Mouse (Mus musculus) C2C12 (cell line): ENCODE measurements around the gene Gm21988. TPM values are rescaled to one million over a fixed set of nuclear protein-coding genes. Genes with fewer than 3 reads are reported as not detected.
A peak's percentile ranks its signal among the peaks of the same experiment; 100 is the strongest.

ENCODE experiments used
- H3K27me3 ChIP-seq: one replicate; pipeline ENCODE4 v1.6.1; 2011; ENCODE audit not compliant: control insufficient read depth, insufficient read depth, insufficient read length
- H3K36me3 ChIP-seq: one replicate; pipeline ENCODE4 v1.6.1; 2011; ENCODE audit not compliant: control insufficient read depth, insufficient read depth
- H3K4me3 ChIP-seq: one replicate; pipeline ENCODE4 v1.5.1; 2011; ENCODE audit warnings: mild to moderate bottlenecking, control low read depth; ENCODE audit not compliant: poor library complexity, insufficient read depth, severe bottlenecking
- H3K79me2 ChIP-seq: one replicate; pipeline ENCODE4 v1.6.1; 2011; ENCODE audit not compliant: control insufficient read depth, insufficient read depth
- H3K79me3 ChIP-seq: one replicate; pipeline ENCODE4 v1.6.1; 2011; ENCODE audit warnings: low read depth, control low read depth
- H3ac ChIP-seq: one replicate; pipeline ENCODE3; 2011; ENCODE audit warnings: low read depth; ENCODE audit not compliant: control insufficient read depth, insufficient read length
- CEBPB ChIP-seq: IDR thresholded peaks from one replicate; pipeline ENCODE4 v1.6.1; 2011; ENCODE audit warnings: low read depth, mild to moderate bottlenecking, control low read depth, moderate library complexity
- CTCF ChIP-seq: IDR thresholded peaks from one replicate; pipeline ENCODE4 v1.5.1; 2011; ENCODE audit not compliant: control insufficient read depth, insufficient read depth, insufficient read length
- FOSL1 ChIP-seq: IDR thresholded peaks from one replicate; pipeline ENCODE4 v1.8.0; 2011; ENCODE audit warnings: mild to moderate bottlenecking, low read length; ENCODE audit not compliant: poor library complexity, insufficient read depth, severe bottlenecking
- MAX ChIP-seq: IDR thresholded peaks from one replicate; pipeline ENCODE4 v1.6.1; 2011; ENCODE audit warnings: mild to moderate bottlenecking, control low read depth
- MYOD1 ChIP-seq: IDR thresholded peaks from one replicate; pipeline ENCODE4 v1.6.1; 2011; ENCODE audit warnings: low read depth; ENCODE audit not compliant: control insufficient read depth, insufficient read length
- MYOG ChIP-seq: IDR thresholded peaks from one replicate; pipeline ENCODE4 v1.6.1; 2011; ENCODE audit not compliant: control insufficient read depth, insufficient read length; ENCODE audit errors: extremely low read depth
- USF1 ChIP-seq: IDR thresholded peaks from one replicate; pipeline ENCODE4 v1.6.1; 2011; ENCODE audit warnings: low read depth, mild to moderate bottlenecking, control low read depth, moderate library complexity
- polyA plus RNA-seq: library from polyadenylated mRNA; unstranded; fragments of >200 nt; fragmentation: generic; extraction: Trizol; gene quantifications from one replicate; pipeline ENCODE4 v1.2.1, GENCODE M21; 2012; ENCODE audit warnings: missing spikeins

Gene Gm21988
- polyA plus RNA-seq, 1 experiment: 10.8 TPM

DNA sequence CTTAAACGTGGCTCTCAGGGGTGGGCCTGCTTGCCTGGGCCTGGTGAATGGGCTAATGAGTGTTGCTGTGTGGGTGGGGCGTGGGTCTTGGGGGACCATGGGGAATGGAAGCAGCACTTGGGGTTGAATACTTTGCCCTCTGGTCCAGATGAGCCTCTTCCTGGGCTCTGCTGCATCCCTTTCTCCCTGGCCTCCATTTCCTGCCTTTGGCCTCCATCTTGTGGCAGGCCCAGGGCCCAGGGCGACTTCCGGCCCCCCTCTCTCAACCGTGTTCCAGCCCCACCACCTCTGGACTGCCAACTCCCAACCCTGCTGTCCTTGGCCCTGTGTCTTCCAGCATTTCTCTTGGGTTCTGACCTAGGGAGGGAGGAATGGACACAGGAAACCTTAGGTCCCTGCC lies 5.6 kb downstream of the Gm21988 start:
- no peak for TF ChIP-seq FOSL1
- no peak for TF ChIP-seq CTCF
- TF ChIP-seq MYOD1: no peak
- no peak for TF ChIP-seq MYOG
- no peak for TF ChIP-seq MAX
- no peak for TF ChIP-seq CEBPB
- TF ChIP-seq USF1: no peak
- Histone ChIP-seq H3ac (no peak overlapping the region), H3K4me3 (no peak overlapping the region), H3K79me2 (peaks cover 40% of the 10 kb centered on the region), H3K36me3 (peaks cover 11% of the 10 kb centered on the region), H3K27me3 (no peaks in the 10 kb centered on the region), H3K79me3 (peaks cover 18% of the 10 kb centered on the region)

DNA sequence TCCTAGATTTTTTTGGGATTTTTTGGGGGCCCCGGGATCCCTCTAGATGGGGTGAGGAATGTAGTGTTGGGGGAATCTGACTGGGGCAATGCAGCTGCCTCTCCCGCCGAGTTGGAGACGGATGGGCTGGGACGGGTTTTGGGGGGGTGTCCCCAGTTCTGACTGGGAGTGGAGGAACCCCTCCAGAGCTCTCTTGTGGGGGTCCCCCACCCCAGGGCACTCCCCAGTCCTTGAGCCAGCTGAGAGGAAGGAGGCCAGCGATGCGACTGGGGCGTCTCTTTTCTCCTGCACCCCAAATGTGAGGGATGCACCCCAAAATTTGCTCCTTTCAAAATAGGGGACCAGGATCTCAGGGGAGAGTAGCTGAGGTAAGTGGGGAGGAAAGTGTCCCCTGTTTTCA lies 6.6 kb downstream of the Gm21988 start:
- Histone ChIP-seq H3ac (no peak overlapping the region), H3K4me3 (no peak overlapping the region), H3K79me3 (peaks cover 12% of the 10 kb centered on the region), H3K79me2 (peaks cover 38% of the 10 kb centered on the region), H3K36me3 (peaks cover 11% of the 10 kb centered on the region), H3K27me3 (no peaks in the 10 kb centered on the region)
- TF ChIP-seq FOSL1 (no peak), MYOD1 (no peak), CEBPB (no peak), CTCF (no peak), MAX (no peak), MYOG (no peak), USF1 (no peak)

DNA sequence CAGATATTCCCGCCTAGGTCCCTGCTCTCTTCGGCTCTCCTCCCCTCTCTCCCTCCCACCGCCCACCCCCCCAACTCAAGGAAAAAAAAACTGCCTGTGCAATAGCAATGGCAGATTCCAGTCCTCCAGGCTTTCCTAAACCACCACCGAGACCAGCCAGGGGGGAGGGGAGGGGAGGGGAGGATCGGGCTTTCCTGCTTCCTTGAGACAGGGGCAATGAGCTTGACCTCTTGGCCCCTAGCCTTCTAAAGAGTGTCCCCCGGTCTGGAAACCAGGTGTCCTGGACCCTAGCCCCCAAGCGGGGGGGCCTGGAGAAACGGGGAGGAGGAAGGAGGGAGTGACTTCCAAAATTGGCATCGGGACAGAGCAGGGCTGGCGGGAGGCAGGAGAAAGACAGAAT lies 7.1 kb downstream of the Gm21988 start:
- Histone ChIP-seq H3K4me3 (peak overlapping the region; percentile 21), H3K79me2 (peaks cover 41% of the 10 kb centered on the region), H3K79me3 (peaks cover 15% of the 10 kb centered on the region), H3ac (peak overlapping the region; percentile 67), H3K36me3 (peaks cover 15% of the 10 kb centered on the region), H3K27me3 (no peaks in the 10 kb centered on the region)
- TF ChIP-seq MAX (no peak), CEBPB (no peak), USF1 (no peak), MYOG (no peak), CTCF (no peak), MYOD1 (no peak), FOSL1 (no peak)

DNA sequence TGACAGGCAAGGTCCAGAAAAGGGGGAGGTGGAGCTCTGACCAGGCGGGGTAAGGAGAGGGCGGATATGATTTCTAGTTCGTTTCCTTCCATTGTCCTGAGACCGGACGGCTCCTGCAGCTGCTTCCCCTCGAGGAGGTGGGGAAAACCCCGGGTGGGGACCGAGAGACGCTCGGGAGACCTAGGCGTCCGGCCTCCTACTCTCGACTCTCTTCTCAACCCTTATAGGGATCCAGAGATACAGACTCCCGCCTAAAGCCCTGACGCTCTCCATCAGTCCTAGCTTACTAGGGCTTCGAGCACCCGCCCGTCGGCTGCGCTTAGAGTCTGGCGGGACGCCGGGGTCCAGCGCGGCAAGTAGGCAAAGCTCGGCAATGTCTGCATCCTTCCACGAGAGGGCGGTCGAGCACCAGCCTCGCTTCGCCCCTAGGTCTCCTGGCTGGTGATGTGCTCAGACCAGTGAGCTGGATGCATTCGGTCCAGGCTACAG lies 9.3 kb downstream of the Gm21988 start:
- Histone ChIP-seq H3K36me3 (peaks cover 26% of the 10 kb centered on the region), H3K4me3 (peak overlapping the region; percentile 34), H3ac (peak overlapping the region; percentile 59), H3K27me3 (no peaks in the 10 kb centered on the region), H3K79me2 (peaks cover 47% of the 10 kb centered on the region), H3K79me3 (peaks cover 13% of the 10 kb centered on the region)
- TF ChIP-seq CTCF (peak; percentile 97), MAX (peak; percentile 9), CEBPB (no peak)

DNA sequence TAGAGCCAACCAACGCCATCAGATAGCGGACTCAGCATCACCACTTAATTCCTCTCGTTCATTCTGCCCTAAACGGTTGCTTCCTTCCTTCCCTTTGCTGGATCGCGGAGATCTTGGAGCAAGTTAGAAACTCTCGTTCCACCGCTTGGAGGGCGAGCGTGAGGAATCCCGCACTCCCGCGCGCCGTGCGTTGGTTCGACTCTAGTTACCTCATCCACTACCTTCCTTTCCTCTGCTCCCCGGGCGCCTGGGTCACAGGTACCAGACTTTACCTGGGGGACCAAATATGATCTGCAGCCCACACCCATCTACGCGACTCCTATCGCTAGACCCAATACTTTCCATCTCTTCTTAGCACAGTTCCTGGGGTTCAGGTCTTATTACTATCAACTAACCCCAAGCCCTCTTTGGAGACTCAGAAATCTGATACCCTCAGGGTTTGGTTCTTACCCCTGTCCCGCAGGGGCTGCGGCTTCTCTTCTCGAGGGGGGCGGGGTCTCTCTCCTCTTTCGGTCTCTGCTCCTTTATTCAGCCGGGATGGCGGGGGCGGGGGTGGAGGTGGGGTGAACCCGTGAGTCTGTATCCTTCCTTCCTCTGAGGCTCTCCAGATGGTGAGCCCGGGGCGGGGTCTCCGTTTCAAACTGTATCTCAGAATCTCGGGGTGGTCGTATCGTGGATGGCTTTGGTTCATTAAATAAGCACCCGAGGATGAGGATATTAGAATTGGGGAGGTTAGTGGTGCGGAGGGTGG lies 10.2 kb downstream of the Gm21988 start, which contains the start of gene Bcl6b:
TSS of gene Bcl6b (minus strand) at position 539 of the 751 bp plus-strand sequence.
- H3K27me3 ChIP-seq: no peaks in the 10 kb centered on the region
- peaks cover 26% of the 10 kb centered on the region for H3K36me3 ChIP-seq
- peak within 1 kb of the TSS; percentile 34 for H3K4me3 ChIP-seq
- H3K79me3 ChIP-seq: peaks cover 13% of the 10 kb centered on the region
- H3K79me2 ChIP-seq: peaks cover 51% of the 10 kb centered on the region
- TF ChIP-seq MYOD1 (no peak), USF1 (no peak), MAX (no peak), FOSL1 (no peak), CEBPB (no peak), MYOG (no peak), CTCF (no peak)
- H3ac ChIP-seq: peak within 1 kb of the TSS; percentile 69

DNA sequence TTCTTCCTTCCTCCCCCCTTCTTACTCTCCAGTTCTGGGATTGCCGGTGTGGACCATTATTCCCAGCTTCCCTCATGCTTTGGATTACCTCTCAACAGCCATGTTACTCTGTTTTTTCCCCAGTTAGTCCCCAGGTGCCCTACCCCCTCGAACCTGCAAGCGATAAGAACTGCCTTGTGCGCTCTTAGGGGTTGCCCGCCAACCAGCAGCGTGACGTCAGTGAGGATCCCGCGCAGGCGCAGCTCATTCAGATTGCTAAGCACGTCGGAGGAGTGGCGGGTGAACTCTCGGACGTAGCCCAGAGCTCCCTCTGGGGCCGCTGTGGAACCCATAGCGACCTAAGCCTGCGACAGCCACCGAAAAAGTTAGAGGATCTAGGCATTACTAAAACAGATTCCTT lies 10.8 kb downstream of the Gm21988 start:
- Histone ChIP-seq H3K79me2 (peaks cover 57% of the 10 kb centered on the region), H3K27me3 (no peaks in the 10 kb centered on the region), H3ac (peak overlapping the region; percentile 69), H3K79me3 (peaks cover 13% of the 10 kb centered on the region), H3K4me3 (peak overlapping the region; percentile 34), H3K36me3 (peaks cover 32% of the 10 kb centered on the region)
- TF ChIP-seq CTCF (no peak), MAX (peak; percentile 77)
